Mouse (Mus musculus) cerebellum, adult 2 months (tissue): ENCODE data around the gene Cacna1d.

Source experiments
- CTCF ChIP-seq: fragments of 200-500 bp; IDR thresholded peaks from 2 replicates; pipeline ENCODE4 v1.5.1; 2011; ENCODE audit warnings: low read depth, mild to moderate bottlenecking, control low read depth, low read length, moderate library complexity, borderline replicate concordance; ENCODE audit not compliant: insufficient read depth
- POLR2A ChIP-seq: fragments of 200-500 bp; IDR thresholded peaks from 2 replicates; pipeline ENCODE4 v1.6.1; 2011; ENCODE audit warnings: low read length, control low read depth, borderline replicate concordance; ENCODE audit not compliant: insufficient read depth

DNA sequence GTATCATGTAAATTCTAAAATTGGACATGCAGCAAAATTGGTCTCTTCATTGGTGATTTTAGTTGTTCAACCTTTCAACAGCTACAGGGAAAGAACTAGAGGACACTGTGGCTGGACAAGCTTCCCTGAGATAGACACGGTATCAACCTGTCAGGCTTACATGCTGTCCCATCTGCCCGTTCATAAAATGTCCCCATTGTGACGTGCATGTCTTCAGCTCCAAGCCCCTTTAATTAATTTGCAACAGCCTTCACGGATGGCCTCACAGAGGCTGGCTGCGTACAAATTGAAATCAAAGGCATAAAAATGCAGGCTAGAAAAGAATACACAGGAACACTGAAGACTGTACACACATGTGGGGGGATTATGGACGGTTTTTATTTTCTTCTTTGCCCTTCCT, 185.0 kb downstream of the Cacna1d start:
- TF ChIP-seq CTCF (no peak), POLR2A (no peak)
